Mouse (Mus musculus) retina, embryonic 14.5 days (tissue): Measurements from ENCODE around the gene 1700007K13Rik.
A peak's percentile ranks its signal among the peaks of the same experiment; 100 is the strongest.

ENCODE experiments used
- DNase-seq: peaks from one replicate; pipeline ENCODE4 v3.0.0-alpha.2; 2015; ENCODE audit warnings: low spot score

Gene 1700007K13Rik

GRCm38 (mm10) chr2:28469461-28469860, 3.3 kb upstream of the 1700007K13Rik start:
- no peak for DNase-seq

GRCm38 (mm10) chr2:28468486-28469225, 2.5 kb upstream of the 1700007K13Rik start:
- no peak for DNase-seq

GRCm38 (mm10) chr2:28467860-28468485, 1.8 kb upstream of the 1700007K13Rik start, which contains the start of gene Mrps2:
Mrps2 (plus strand) TSS chr2:28468066.
- DNase-seq, result peak; percentile 94

- no peak for DNase-seq
Observed at GRCm38 (mm10) chr2:28464919-28465318, 1.2 kb downstream of the 1700007K13Rik start.

- DNase-seq, result peak; percentile 66
Observed at GRCm38 (mm10) chr2:28463919-28464318, 2.2 kb downstream of the 1700007K13Rik start.

GRCm38 (mm10) chr2:28456616-28457015, 9.5 kb downstream of the 1700007K13Rik start:
- no peak for DNase-seq

- DNase-seq, result no peak
Observed at GRCm38 (mm10) chr2:28453539-28453938, 12.6 kb downstream of the 1700007K13Rik start.

GRCm38 (mm10) chr2:28451663-28452062, 14.5 kb downstream of the 1700007K13Rik start:
- no peak for DNase-seq

- DNase-seq, result peak; percentile 37
Observed at GRCm38 (mm10) chr2:28447315-28447670, 18.8 kb downstream of the 1700007K13Rik start.

GRCm38 (mm10) chr2:28446515-28447314, 19.4 kb downstream of the 1700007K13Rik start, which contains the start of gene Ppp1r26:
Ppp1r26 (plus strand) TSS chr2:28446800.
- DNase-seq, result peak; percentile 65

- DNase-seq, result peak; percentile 28
Observed at GRCm38 (mm10) chr2:28446181-28446514, 20.0 kb downstream of the 1700007K13Rik start.

- no peak for DNase-seq
Observed at GRCm38 (mm10) chr2:28445082-28445481, 21.1 kb downstream of the 1700007K13Rik start.

GRCm38 (mm10) chr2:28440842-28441241, 25.3 kb downstream of the 1700007K13Rik start:
- no peak for DNase-seq

GRCm38 (mm10) chr2:28435401-28435800, 30.7 kb downstream of the 1700007K13Rik start:
- no peak for DNase-seq

GRCm38 (mm10) chr2:28433512-28433911, 32.6 kb downstream of the 1700007K13Rik start:
- DNase-seq, result no peak

GRCm38 (mm10) chr2:28432811-28433210, 33.3 kb downstream of the 1700007K13Rik start:
- DNase-seq, result no peak

- no peak for DNase-seq
Observed at GRCm38 (mm10) chr2:28430846-28431245, 35.3 kb downstream of the 1700007K13Rik start.

GRCm38 (mm10) chr2:28427226-28427625, 38.9 kb downstream of the 1700007K13Rik start:
- DNase-seq, result no peak

GRCm38 (mm10) chr2:28423167-28423566, 43.0 kb downstream of the 1700007K13Rik start:
- DNase-seq, result peak; percentile 71

GRCm38 (mm10) chr2:28419898-28420297, 46.2 kb downstream of the 1700007K13Rik start:
- DNase-seq, result peak; percentile 100

GRCm38 (mm10) chr2:28418034-28418433, 48.1 kb downstream of the 1700007K13Rik start:
- DNase-seq, result peak; percentile 99

GRCm38 (mm10) chr2:28416511-28416910, 49.6 kb downstream of the 1700007K13Rik start:
- DNase-seq, result no peak
